Mouse (Mus musculus) gastrocnemius, postnatal 14 days (tissue): Measurements from ENCODE around the gene Crybb3. TPM values are rescaled to one million over a fixed set of nuclear protein-coding genes. Genes with fewer than 3 reads are reported as not detected.

Source experiments
- DNase-seq: peaks from one replicate; pipeline ENCODE4 v3.0.0; 2021; ENCODE audit warnings: mixed read lengths
- intact Hi-C: fragments of 180-260 bp; cut with DNase I; formaldehyde crosslinking; loops from one replicate; pipeline ENCODE4 v1.15.1; 2025; ENCODE audit warnings: low total_unique reads
- total RNA-seq, 2 experiments: library from RNA; stranded (reverse); gene quantifications; 2 replicates each; pipeline ENCODE4 v1.2.3; 2021

Gene Crybb3
- total RNA-seq, 2 experiments from 2014 or later: 0.94 to 2.0 TPM

GRCm38 (mm10) chr5:113079783-113080182 is 1.6 kb downstream of the Crybb3 start:
- intact Hi-C loops: loop anchor here (10.0 kb wide), 1 partner anchor 645 kb away; no protein-coding TSS in a partner anchor
- DNase-seq: peak; percentile 42

GRCm38 (mm10) chr5:113078686-113079085 is 2.7 kb downstream of the Crybb3 start:
- DNase-seq: no peak
- intact Hi-C loops: loop anchor here (10.0 kb wide), 1 partner anchor 644 kb away; no protein-coding TSS in a partner anchor

- intact Hi-C loops: loop anchor here (10.0 kb wide), 1 partner anchor 635 kb away; no protein-coding TSS in a partner anchor
- no peak for DNase-seq
Observed at GRCm38 (mm10) chr5:113070017-113070416, 11.4 kb downstream of the Crybb3 start, which contains the start of gene Crybb2. TSS of gene Crybb2 (minus strand) at chr5:113070117.

GRCm38 (mm10) chr5:113054308-113054707 is 27.1 kb downstream of the Crybb3 start:
- DNase-seq: peak; percentile 76
- intact Hi-C loops: no loop called here

- intact Hi-C loops: no loop called here
- no peak for DNase-seq
Observed at GRCm38 (mm10) chr5:113050581-113051185, 30.7 kb downstream of the Crybb3 start.

- intact Hi-C loops: no loop called here
- DNase-seq: no peak
Observed at GRCm38 (mm10) chr5:113049876-113050275, 31.5 kb downstream of the Crybb3 start.

GRCm38 (mm10) chr5:113045511-113046273 is 35.7 kb downstream of the Crybb3 start:
- intact Hi-C loops: no loop called here
- no peak for DNase-seq

GRCm38 (mm10) chr5:113043531-113043930 is 37.9 kb downstream of the Crybb3 start:
- peak; percentile 41 for DNase-seq
- intact Hi-C loops: no loop called here

GRCm38 (mm10) chr5:113041567-113042071 is 39.8 kb downstream of the Crybb3 start:
- intact Hi-C loops: no loop called here
- DNase-seq: peak; percentile 78

- no peak for DNase-seq
- intact Hi-C loops: no loop called here
Observed at GRCm38 (mm10) chr5:113040776-113041175, 40.6 kb downstream of the Crybb3 start.

- intact Hi-C loops: no loop called here
- no peak for DNase-seq
Observed at GRCm38 (mm10) chr5:113038601-113039000, 42.8 kb downstream of the Crybb3 start.

- no peak for DNase-seq
- intact Hi-C loops: no loop called here
Observed at GRCm38 (mm10) chr5:113035094-113036047, 46.0 kb downstream of the Crybb3 start.

GRCm38 (mm10) chr5:113031201-113031754 is 50.1 kb downstream of the Crybb3 start:
- intact Hi-C loops: no loop called here
- DNase-seq: no peak

GRCm38 (mm10) chr5:113030082-113030481 is 51.3 kb downstream of the Crybb3 start:
- intact Hi-C loops: no loop called here
- DNase-seq: no peak

GRCm38 (mm10) chr5:113026706-113027105 is 54.7 kb downstream of the Crybb3 start:
- intact Hi-C loops: no loop called here
- DNase-seq: no peak
